Mouse (Mus musculus): ENCODE results near the gene Arhgap25.
"Not testable (repeated sequence)": the region's sequence is repeated elsewhere in the genome, so short reads cannot be mapped to it uniquely, and the experiment has no call there.

GRCm38 (mm10) chr6:87521705-87522104 is 11.4 kb downstream of the Arhgap25 start:
- not testable (repeated sequence) for TF ChIP-seq POLR2AphosphoS2 (IDR thresholded peaks at IDR 0.05; ENCODE audit: low read length); UBTF (IDR thresholded peaks at IDR 0.05; ENCODE audit: borderline replicate concordance, insufficient read depth, low read depth, low read length); GATA1 (IDR thresholded peaks at IDR 0.05; ENCODE audit: low read depth, low read length)

Measured in MEL (cell line).